Mouse (Mus musculus) gastrocnemius, adult 18-20 months (tissue): Measurements from ENCODE around the gene Brd7. TPM values are rescaled to one million over a fixed set of nuclear protein-coding genes. Genes with fewer than 3 reads are reported as not detected.

Experiments
- DNase-seq: peaks from one replicate; pipeline ENCODE4 v3.0.0; 2021; ENCODE audit warnings: low spot score
- total RNA-seq, 2 experiments: library from RNA; stranded (reverse); gene quantifications; 2 replicates each; pipeline ENCODE4 v1.2.3; 2021

The Brd7 gene
- total RNA-seq, 2 experiments from 2014 or later, result 72.2 to 74.9 TPM

DNA sequence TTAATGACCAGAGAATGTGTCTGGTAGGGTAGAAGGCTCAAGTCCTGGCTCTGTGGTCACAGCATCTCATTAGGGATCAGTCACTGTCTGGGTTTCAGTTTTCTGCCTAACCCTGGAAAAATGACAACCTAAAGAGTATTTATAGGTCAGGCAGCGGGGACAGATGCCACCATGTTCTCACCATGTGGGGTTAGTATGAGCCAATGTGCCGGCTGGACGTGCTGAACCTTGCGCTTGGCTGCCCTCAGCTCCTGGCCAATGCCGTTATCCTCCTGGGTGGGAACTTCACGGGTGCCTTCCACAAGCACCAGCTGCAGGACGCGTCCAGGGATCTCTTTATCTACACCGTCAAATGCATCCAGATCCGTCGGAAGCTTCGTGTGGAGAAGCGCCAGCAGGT, 51.7 kb downstream of the Brd7 start:
- peak; percentile 58 for DNase-seq

DNA sequence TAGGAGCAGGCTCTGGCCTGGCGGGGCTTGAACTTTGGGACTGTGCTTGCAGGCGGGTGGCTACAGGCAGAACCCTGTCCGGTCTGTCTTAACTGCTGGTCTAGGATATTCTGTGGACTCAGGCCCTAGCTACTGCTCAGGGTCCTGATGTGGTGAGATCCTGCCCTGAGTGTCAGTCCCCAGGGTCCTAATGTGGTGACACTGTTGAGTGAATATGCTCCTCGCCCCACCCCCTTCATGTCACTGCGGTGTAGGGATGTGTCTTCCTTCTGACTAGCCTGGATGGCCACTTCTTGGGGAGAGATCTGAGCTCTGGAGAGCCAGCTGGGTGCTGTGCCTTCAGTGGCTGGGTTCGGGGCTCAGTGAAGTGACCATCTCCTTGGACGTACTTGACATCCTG, 52.1 kb downstream of the Brd7 start:
- DNase-seq, result no peak

DNA sequence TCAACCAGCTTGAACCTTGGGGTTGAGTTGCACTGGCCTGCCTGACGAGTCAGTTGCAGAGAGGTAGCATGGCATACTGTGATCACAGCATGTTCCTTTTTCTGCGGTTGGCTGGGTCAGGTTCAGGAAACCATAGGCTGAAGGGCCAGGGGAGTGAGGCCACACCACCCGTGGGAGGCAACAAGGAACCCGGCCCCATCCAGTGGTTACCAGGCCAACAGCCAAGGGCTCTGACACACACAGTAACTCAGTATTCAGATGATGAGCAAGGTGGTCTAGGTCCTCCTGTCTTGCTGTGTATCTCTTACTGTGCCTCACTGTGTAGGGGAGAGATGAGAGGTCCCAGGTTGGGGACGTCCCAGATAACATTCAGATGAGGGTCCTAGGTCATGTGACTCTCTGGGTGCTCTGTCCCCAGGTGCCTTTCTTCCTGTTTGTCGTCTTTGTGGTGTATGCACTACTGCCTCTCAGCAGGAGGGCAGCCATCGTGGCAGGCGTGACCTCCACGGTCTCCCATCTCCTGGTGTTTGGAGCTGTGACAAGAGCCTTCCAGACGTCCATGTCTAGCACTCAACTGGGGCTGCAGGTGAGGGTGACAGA, 52.6 kb downstream of the Brd7 start:
- DNase-seq, result no peak

DNA sequence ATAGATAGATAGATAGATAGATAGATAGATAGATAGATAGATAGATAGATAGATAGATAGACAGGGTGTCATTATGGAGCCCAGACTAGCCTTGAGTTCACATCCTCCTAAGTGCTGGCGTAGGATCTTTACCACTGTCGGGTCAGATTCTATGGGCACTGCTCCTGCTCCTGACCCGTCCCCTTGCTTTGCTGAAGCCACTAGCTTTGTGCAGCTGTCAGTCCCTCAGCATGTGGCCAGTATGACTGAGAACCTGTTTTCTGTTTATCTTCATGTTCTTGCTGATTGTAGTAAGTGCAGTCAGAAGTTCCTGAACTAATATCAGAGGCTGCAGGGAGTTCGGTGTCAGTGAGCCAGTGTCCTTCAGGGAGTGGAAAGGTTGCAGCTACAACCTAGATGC, 54.3 kb downstream of the Brd7 start:
- DNase-seq, result no peak

DNA sequence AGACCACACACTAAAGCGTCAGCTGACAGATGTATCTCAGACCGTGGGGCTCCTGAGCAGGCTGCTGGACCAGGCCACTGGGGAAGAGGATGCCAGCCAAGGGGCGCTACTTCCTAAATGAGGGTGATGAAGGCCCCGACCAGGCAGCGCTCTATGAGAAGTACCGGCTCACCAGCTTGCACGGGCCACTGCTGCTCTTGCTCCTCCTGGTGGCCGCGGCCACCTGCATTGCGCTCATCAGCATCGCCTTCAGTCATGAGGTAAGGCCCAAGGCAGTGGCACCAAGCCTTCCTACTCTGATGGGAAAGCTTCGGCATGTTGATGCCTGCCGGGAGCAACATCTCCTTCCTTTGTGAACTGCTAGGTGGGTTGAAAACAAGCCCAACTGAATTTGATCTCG, 55.5 kb downstream of the Brd7 start:
- no peak for DNase-seq

DNA sequence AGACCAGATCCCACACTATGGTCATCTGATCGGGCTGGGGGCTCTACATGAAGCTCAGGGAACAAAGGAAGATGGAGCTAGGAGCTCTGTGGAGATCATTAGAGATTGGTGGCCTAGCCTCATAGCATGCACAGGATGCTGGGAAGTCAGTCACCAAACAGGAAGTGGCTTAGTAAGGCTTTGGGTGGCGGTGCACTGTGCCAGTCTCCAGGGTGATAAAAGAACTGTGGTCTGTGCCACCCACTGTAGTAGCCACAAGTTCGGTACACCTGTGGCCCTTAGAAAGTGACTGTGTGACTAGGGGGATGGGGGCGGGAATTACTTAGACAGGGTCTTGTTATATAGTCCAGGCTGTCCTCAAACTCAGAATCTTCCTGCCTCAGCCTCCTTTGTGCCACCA, 56.2 kb downstream of the Brd7 start:
- DNase-seq, result no peak

DNA sequence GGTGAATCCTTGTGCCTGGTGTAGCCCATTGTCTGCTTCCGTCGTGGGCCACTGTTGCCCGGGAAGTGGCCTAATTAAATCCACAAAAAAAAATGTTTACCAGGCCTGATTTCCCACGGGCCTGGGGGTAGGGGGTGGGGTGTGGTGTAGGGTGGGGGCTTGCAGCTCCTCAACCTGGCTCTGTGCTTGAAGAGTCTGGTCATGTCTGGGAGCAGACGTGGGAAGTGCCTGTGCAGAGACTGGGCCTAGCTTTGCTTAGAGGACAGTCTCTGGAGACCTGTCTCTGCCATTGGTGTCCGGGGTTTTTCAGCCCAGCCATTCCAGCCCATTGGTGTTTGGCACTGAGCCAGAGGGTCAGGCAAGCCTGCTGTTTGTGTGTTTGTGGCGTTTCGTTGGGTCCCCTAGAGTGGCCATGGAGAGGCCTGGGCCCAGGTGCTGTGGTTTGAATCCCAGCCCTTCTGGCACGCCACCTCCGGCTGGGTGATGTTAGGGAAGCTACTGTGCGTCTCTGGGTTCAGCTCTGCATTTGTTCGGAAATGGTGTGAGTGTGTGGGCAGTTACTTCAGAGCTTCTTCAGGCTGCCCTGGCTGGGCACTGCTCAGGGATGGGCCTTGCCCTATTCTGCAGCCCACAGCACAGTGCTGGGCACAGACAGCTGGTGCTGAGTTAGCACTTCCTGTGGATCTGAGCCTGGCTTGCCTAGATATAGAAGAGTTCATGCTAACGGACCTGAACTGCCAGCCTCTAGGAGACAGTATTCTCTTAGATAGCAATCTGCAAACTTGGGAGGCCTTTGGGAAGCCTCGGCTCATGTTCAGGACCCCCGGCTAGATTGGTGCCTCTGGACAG, 60.2 kb downstream of the Brd7 start:
- no peak for DNase-seq

DNA sequence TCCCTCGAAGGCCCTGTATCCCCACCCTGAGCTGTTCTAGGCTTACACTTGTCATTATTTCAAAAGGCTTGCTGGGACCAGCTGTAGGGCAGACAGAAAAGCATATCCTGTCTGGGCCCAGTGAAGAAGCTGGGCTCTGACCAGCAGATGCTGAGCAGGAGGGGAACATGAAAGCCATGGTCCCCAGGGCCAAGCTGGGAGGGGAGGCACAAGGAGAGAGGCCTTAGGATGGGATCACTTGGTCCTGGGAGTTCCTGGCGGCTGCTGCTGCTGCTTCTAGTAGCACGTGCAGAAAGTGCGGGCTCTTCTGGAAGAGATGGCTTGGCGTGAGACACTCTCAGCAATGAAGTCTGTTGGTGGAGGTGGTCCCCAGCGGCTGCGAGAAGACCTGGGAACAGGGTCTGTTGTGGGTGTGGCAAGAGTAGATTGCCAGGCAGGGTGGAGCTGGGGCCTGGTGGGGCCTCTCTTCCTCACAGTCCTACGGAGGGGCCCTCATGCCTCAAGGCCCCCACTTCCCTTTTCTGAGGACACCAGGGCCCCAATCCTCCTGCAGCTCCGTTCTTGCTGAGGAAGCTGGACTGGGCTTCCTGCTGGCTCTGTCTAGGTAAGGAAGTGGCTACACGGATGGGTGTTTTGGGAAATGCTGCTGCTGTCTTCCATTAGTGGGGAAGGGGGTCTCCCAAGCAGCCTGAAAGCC, 61.9 kb downstream of the Brd7 start:
- no peak for DNase-seq

DNA sequence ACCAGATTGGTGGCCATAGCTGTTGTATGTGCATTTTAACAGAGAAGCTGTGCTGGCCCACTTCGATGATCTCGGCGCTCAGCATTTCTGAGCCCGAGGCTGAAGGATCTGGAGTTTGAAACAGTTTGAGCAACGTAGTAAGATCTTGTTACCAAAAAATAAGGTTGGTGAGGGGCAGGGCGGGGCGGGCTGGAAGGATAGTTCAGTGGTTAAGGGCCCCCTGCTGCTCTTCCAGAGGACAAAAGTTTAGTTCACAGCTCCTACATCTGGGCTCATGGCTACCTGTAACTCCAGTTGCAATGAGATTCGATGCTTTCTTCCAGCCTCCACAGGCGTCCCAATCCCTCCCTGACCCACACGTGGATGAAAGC, 63.3 kb downstream of the Brd7 start:
- no peak for DNase-seq

DNA sequence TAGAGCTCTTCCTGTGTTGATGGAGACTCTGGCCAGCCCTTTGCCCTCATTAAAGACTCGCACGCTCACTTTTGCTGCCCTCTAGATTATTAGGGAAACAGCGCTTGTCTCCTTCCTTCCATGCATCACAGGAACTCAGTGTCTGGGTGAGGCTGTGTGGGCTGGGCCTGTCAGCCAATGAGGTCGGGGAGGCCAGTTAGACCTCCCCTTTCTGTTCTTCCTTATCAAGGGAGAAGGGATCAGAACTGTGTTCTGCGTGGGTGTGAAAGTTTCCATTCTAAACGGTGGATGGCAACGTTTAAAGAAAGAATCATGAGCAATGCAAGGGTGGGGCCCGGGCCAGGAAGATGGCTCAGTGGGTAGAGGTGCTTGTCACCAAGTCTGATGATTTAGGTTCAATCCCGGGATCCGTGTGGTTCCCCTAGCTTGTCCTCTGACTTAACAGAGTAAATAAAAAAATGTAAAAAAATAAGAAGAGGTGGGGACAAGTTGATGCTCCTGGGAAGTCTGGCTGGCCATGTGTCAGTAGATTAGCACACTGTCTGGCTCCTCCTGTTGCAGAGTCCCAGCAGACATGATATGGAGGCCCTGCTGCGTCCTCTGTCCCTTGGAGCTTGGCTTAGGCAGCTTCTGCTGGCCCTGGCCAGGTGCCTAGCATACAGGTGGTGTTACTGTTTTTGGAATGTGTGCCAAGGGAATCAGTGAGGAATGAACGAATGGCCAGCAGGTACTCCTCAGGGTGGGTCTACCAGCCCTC, 63.8 kb downstream of the Brd7 start:
- no peak for DNase-seq

DNA sequence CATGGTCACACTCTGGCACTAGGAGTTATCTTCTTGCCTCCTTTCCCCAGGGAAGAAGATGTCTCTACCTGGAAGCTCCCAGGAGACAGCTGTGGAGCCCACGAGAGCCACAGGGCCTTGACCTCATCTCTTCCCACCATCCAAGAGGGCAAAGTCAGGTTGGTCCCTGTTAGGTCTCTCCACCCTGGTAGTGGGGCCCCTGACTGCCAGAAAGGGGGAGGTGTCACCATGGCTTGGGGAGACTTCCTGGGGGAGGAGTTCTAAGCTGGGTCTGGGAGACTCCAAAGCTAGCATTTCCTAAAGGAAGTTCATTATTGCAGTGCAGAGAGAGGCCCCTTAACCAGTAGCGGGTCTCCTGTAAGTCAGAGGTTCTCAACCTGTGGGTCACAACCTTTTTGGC, 67.0 kb downstream of the Brd7 start:
- no peak for DNase-seq

DNA sequence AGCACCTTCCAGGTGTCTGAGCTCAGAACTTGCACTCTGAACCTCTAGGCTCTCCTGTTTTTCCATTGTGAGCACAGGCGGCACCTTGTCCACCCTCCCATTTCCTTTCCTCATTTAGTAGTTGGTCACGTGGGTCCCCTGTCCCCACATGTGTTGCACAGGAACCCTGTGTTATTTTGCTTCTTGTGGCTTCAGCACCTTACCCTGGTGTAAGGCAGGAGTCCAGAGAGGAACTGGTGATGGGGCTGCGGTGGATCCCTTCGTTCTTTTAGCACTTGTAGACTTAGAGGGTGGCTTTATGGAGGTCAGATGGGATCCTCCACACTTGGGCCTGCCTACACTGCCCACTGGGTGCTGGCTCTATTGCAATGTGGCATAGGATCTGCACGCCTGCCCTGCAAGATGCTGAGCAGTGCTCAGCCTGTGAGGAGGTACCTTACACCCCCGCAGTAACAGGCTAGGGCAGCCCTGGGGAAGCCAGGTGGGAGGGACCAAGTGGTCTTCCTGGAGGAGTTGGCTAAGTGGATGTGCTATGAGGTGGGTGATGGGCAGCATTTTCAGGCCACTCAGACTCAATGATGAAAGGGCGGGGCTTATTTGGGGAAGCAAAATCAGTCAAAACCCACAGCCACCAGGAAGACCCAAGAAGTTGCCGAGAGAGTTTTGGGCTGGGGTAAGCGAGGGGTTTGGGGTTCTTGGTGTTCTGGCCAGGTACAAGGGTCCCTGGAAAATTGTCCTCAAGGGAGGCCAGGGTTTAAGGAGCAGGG, 68.2 kb downstream of the Brd7 start:
- no peak for DNase-seq

DNA sequence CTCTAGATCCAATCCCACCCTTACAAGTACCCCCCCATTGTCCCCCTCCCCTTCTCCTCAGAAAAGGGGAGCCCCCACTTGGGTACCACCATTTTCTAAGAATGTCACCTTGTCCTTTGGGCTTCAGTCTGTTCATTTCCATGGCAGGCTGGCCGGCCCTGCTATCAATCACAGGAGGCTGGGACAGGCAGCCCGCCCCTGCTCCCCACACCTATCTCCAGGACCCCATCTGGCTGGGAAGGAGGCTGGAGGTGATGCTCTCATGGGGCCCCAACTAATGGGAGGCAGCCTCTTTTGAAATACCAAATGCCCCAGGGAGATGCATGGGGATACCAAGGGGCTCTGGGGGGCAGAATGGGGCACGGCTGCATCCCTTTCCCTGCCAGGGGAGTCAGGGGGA, 69.1 kb downstream of the Brd7 start:
- DNase-seq, result no peak

DNA sequence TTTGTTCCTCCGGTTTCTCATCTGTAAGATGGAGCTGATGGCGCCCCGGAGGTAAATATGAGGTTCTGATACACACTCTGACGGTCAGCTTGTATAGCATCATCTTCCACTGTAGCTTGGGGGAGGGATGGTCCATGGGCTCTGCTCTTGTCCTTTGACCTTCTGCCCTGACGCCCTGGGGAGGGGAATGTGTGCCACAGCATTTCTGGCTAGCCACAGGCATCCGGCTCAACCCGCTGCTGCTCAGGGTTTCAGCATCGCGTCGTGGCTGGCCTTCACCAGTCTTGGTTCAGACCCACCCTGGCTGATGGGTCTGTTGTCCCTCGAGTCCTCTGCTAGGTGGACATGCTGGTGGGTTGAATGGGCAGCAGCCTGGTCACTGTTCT, 70.7 kb downstream of the Brd7 start:
- DNase-seq, result no peak

DNA sequence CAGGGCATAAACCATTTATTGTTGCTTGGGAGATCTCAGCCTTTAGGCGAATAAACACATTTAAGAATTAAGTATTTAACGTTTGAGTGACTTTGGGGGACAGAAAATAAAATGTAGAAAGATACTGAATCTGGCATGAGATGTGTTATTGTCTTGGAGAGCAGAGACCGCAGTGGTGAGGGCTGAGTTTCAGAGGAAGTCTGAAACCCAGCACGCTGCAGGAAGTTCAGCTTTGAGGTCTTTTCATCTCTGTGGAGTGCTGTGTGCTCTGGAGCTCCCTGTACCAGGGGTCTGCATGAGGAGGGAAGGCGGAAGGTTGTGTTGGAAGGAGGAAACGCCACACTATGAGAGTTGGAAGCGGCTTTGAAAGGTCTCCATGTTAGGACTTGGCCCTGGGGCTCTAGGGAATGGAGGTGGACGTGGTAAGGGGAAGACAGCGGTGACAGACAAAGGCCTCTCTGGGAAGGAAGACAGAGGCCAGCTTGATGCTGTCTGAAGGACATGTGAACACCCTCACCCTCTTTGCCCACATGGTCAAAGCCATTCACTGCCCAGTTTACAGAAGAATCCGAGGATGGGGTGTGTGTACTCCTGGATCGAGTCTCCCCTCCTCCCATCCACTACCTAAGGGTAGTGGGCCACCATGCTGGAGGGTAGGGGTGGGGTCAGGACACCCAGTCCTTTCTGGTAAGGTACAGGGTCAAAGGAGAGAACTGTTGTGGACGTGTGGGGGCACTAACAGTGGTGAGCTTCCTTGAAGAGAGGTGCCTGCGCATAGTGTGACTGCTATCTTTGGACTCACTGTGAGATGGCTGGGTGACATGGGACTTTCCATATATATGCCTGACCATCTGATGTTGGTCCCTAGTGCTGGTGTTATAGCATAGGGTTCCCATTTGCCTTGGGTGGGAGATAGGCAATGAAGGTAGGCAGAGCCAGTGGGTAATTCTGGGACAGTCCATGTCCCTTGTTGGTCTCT, 71.4 kb downstream of the Brd7 start:
- no peak for DNase-seq

DNA sequence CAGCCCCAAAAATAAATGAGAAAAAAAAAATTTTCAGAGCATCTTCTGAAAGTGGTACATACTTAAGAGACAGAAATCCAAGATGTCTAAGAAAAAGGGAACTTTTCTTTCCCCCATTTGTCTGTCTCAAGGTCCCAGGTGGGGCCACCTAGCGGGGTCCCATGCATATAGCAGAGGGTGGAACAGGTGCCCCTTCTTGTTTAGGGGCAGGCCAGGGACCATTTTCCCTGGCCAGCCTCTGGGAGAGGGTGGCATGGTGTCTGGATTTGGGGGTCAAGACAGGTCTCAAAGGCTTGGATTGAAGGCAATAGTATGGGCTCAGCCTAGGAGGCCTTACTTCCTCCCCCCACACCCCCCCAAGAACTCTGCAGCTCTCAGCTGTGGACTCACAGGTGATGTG, 72.1 kb downstream of the Brd7 start:
- no peak for DNase-seq

DNA sequence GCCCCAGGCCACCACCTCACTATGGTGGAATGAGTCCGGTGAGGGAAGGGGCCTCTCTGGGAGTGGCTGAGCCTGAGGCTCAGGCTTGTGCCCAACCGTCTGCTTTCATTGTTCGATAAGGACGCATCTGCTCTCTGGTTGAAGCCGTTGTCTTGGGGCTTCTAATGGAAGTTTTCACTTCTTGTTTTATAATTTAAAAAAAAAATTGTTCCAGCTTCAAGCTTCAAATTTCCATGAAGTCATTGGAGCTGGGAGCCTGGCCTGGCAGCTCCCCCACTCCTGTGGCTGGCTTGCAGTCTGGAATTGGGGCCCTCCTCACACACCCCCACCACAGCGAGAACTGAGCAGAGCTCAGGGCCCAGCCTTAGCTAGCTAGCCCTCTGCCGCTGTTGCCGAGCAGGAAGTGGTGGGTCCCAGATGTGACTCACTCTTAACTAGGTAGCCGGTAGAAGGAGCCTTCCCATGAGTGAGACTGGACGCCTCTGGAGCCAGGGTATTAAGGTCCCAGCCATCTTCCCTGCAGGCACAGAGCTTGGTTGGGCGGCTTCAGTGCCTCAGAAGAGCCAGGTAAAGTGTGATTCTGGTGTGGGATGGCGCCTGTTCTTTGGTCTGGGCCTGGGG, 73.3 kb downstream of the Brd7 start:
- no peak for DNase-seq

DNA sequence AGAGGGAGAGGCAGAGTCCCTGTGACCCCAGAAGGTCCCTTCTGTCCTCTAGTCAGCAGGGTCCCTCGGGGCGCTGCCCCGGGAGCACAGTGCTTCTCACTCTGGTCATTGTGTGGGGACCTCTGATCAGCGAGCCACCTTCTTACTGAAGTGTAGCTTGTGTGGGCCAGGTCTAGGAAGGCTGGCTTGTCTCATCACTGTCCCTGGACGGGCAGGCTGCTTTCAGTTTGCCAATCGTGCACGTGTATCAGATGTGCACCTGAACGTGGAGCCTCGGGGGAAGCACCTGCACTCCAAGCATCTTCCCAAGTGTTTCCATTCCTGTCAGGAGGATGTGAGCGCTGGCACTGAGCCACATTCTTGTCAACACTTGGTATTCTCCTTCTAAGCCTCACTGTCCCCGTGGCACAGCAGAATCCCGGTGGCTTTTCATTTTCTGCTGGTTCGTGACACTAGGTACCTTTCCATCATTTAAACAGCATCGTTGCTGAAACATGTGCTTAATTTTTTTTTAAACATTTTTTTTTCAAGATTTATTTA, 75.5 kb downstream of the Brd7 start:
- DNase-seq, result no peak
